Mouse (Mus musculus): Measurements from ENCODE around the gene Tent5b. TPM values are rescaled to one million over a fixed set of nuclear protein-coding genes. Genes with fewer than 3 reads are reported as not detected.

The Tent5b gene
- total RNA-seq, 1 experiment from 2014 or later, result not detected

- ATAC-seq (replicated peaks; ENCODE audit: insufficient number of reproducible peaks, low FRiP score, low TSS enrichment, poor library complexity, severe bottlenecking), result no peak
Measured at GRCm38 (mm10) chr4:133536652-133537051, 56.7 kb downstream of the Tent5b start.

Other genes starting within 250 kb of the Tent5b start
- 0.87 to 12.3 TPM (median 3.8 TPM) in 3 replicates for gene Map3k6, start 239.3 kb upstream of the Tent5b start, total RNA-seq (2017)
- 1.4 to 7.1 TPM (median 4.4 TPM) in 3 replicates for gene Sytl1, start 217.0 kb upstream of the Tent5b start, total RNA-seq (2017)
- gene Tmem222, start 202.3 kb upstream of the Tent5b start, total RNA-seq (2017), result 13.8 to 25.7 TPM (median 19.1 TPM) in 3 replicates
- gene Wdtc1, start 126.7 kb upstream of the Tent5b start, total RNA-seq (2017), result 10.9 to 11.7 TPM (median 11.3 TPM) in 3 replicates
- gene Slc9a1, start 110.4 kb upstream of the Tent5b start, total RNA-seq (2017), result 7.0 to 24.9 TPM (median 10.2 TPM) in 3 replicates
- gene Trnp1, start 18.4 kb downstream of the Tent5b start, total RNA-seq (2017), result not detected in 3 replicates
- not detected in 3 replicates for gene Kdf1, start 38.8 kb downstream of the Tent5b start, total RNA-seq (2017)
- 88.6 to 116 TPM (median 99.8 TPM) in 3 replicates for gene Nudc, start 65.9 kb downstream of the Tent5b start, total RNA-seq (2017)
- not detected in 3 replicates for gene Nr0b2, start 73.2 kb downstream of the Tent5b start, total RNA-seq (2017)
- gene Gpatch3, start 94.6 kb downstream of the Tent5b start, total RNA-seq (2017), result 30.9 to 41.9 TPM (median 32.6 TPM) in 3 replicates
- gene Gpn2, start 104.2 kb downstream of the Tent5b start, total RNA-seq (2017), result 6.9 to 18.7 TPM (median 16.5 TPM) in 3 replicates
- gene Sfn, start 122.0 kb downstream of the Tent5b start, total RNA-seq (2017), result 6.3 to 20.1 TPM (median 7.1 TPM) in 3 replicates
- 12.8 to 48.9 TPM (median 20.8 TPM) in 3 replicates for gene Zdhhc18, start 170.0 kb downstream of the Tent5b start, total RNA-seq (2017)
- 3.5 to 16.0 TPM (median 5.7 TPM) in 3 replicates for gene Pigv, start 192.5 kb downstream of the Tent5b start, total RNA-seq (2017)

Measured in monocyte, adult 5-6 weeks (primary cell).